Mouse (Mus musculus) kidney, postnatal 0 days (tissue): ENCODE measurements around the gene Pgbd5. TPM values are rescaled to one million over a fixed set of nuclear protein-coding genes. Genes with fewer than 3 reads are reported as not detected.

ENCODE experiments used
- ATAC-seq: fragments of 200-750 bp; cut with Nextera tagmentation; replicated peaks from 2 replicates; pipeline ENCODE4 v1.8.0; 2017; ENCODE audit warnings: low read depth, moderate number of reproducible peaks, moderate TSS enrichment, moderate library complexity; ENCODE audit not compliant: low FRiP score
- DNase-seq: peaks from one replicate; pipeline ENCODE4 v3.0.0-alpha.2; 2016; ENCODE audit warnings: low spot score
- H3K27ac ChIP-seq: fragments of 300-500 bp; sonication (generic); 2 replicates; pipeline ENCODE4 v1.5.1; 2014; ENCODE audit warnings: mild to moderate bottlenecking
- H3K27me3 ChIP-seq: fragments of 300-500 bp; sonication (generic); 2 replicates; pipeline ENCODE4 v1.6.1; 2014; ENCODE audit warnings: low read length, mixed read lengths; ENCODE audit not compliant: insufficient read depth
- H3K36me3 ChIP-seq: fragments of 300-500 bp; sonication (generic); 2 replicates; pipeline ENCODE4 v1.6.1; 2014; ENCODE audit warnings: low read length, mixed read lengths; ENCODE audit not compliant: insufficient read depth
- H3K4me1 ChIP-seq: fragments of 300-500 bp; sonication (generic); replicated peaks from 2 replicates; pipeline ENCODE4 v1.6.1; 2014; ENCODE audit warnings: antibody characterized with exemption, low read length, mixed read lengths; ENCODE audit not compliant: insufficient read depth
- H3K4me2 ChIP-seq: fragments of 300-500 bp; sonication (generic); 2 replicates; pipeline ENCODE4 v1.6.1; 2014; ENCODE audit warnings: mild to moderate bottlenecking, low read length, moderate library complexity, mixed read lengths
- H3K4me3 ChIP-seq: fragments of 300-500 bp; sonication (generic); replicated peaks from 2 replicates; pipeline ENCODE4 v1.5.1; 2014; ENCODE audit warnings: low read depth, low read length
- H3K9ac ChIP-seq: fragments of 300-500 bp; sonication (generic); 2 replicates; pipeline ENCODE4 v1.6.1; 2014; ENCODE audit warnings: low read depth, low read length
- H3K9me3 ChIP-seq: fragments of 300-500 bp; sonication (generic); replicated peaks from 2 replicates; pipeline ENCODE4 v1.6.1; 2016; ENCODE audit warnings: low read length, inconsistent platforms, mixed read lengths
- CTCF ChIP-seq: IDR thresholded peaks from 2 replicates; pipeline ENCODE4 v1.5.1; 2016; ENCODE audit warnings: antibody characterized with exemption, low read depth, mild to moderate bottlenecking, moderate library complexity
- WGBS: fragments of 180-500 bp; shearing (Covaris S2); extraction: QIAGEN DNeasy Blood & Tissue Kit; methylation state at CpG from one replicate; pipeline ENCODE4 v1.1.7; 2014; 5-methylcytosine and 5-hydroxymethylcytosine counted together
- polyA plus RNA-seq: library from polyadenylated mRNA; unstranded; fragments of >200 nt; fragmentation: Nextera tagmentation; extraction: Ambion mirVana; gene quantifications from 2 replicates; pipeline ENCODE4 v1.2.1, GENCODE M21; 2015

Gene Pgbd5
- polyA plus RNA-seq, 1 experiment from 2014 or later, result 0.32 TPM

GRCm38 (mm10) chr8:124321227-124321840 is 118.1 kb downstream of the Pgbd5 start:
- Histone ChIP-seq H3K27ac (no peak overlapping the region), H3K4me2 (no peak overlapping the region), H3K9me3 (no peaks in the 10 kb centered on the region), H3K27me3 (no peaks in the 10 kb centered on the region), H3K4me1 (peaks cover 5% of the 10 kb centered on the region; the same call in 1 of the 2 replicates), H3K9ac (no peak overlapping the region), H3K4me3 (no peak overlapping the region), H3K36me3 (peaks cover 21% of the 10 kb centered on the region)
- WGBS, result 52% methylated on average over 12 of the region's 12 CpGs
- no peak for DNase-seq
- TF ChIP-seq CTCF, result no peak
- ATAC-seq, result no peak

DNA sequence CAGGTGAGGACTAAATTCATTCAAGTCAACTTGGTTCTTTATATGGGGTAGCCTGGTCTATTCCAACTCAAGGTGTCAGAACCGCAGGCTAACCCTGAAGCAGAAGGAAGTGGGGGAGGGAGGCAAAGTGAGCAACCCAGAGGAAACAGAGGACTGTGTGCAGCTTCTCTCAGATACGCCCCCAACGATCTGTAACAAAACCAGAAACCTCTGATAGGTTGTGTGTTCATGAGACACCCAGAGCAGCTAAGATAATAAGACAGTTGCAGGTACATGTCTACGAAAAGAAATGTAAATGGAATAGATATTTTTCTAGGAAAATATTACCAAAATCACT is 120.2 kb downstream of the Pgbd5 start:
- H3K27me3 ChIP-seq, result no peaks in the 10 kb centered on the region
- H3K4me1 ChIP-seq, result peaks cover 5% of the 10 kb centered on the region; the same call in 1 of the 2 replicates
- H3K27ac ChIP-seq, result no peak overlapping the region
- H3K9me3 ChIP-seq, result no peaks in the 10 kb centered on the region
- no peak overlapping the region for H3K9ac ChIP-seq
- TF ChIP-seq CTCF, result no peak
- no peak overlapping the region for H3K4me3 ChIP-seq
- H3K36me3 ChIP-seq, result peaks cover 7% of the 10 kb centered on the region; the same call in 1 of the 2 replicates
- ATAC-seq, result no peak
- WGBS, result 75% methylated on average over 4 of the region's 4 CpGs
- no peak overlapping the region for H3K4me2 ChIP-seq
- no peak for DNase-seq

Other genes with a start within 250 kb of the Pgbd5 start
- gene Galnt2, start 208.3 kb downstream of the Pgbd5 start, polyA plus RNA-seq, result 60.3 and 60.6 TPM in 2 replicates
- gene Cog2, start 81.1 kb upstream of the Pgbd5 start, polyA plus RNA-seq, result 26.2 and 28.5 TPM in 2 replicates
- 15.8 and 22.8 TPM in 2 replicates for gene Agt, start 130.0 kb upstream of the Pgbd5 start, polyA plus RNA-seq
- 0.20 and 0.24 TPM in 2 replicates for gene Capn9, start 136.5 kb upstream of the Pgbd5 start, polyA plus RNA-seq
- gene 2310022B05Rik, start 223.7 kb upstream of the Pgbd5 start, polyA plus RNA-seq, result 30.2 and 32.0 TPM in 2 replicates